Comparison of ENCODE assay signal across 8 mouse cellular contexts in the genomic region with DNA sequence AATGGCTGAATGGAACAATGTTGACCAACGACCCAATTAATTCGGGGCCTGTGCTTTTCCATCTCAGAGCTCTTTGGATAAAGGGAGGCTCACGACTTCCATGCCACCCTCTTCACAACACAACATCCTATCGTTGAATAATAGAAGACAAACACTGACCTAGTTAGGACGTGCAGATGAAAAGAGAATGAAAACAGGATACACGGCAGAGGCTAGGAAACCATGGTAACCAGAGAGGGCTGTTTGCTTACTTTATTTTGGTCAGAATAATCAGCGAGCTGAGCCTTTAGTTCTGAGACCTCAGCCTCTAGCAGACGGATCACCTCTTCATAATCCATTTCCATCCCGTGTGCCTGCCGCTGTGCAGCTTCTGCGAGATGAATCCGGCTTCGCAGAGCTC.
DNase-seq lines count a peak whose midpoint lies in the region; ATAC-seq lines count a peak whose summit lies in the region.

No protein-coding gene starts in this region.

- peak; percentile 67 for DNase-seq in embryo, embryonic 10 days (ENCODE audit: low spot score)
- peak; percentile 44 for DNase-seq in layer of hippocampus, adult 9-11 months
- no peak for DNase-seq in heart, postnatal 36 days
- DNase-seq in adipocyte (ENCODE audit: low spot score) (no peak), MN1 (ENCODE audit: low spot score) (no peak)
- no peak for DNase-seq in gastrocnemius, postnatal 10 days

- no peak overlapping the region for H3K4me2 ChIP-seq in neural tube, embryonic 12.5 days (replicated peaks)

- H3K9me3 ChIP-seq in neural tube, embryonic 12.5 days: no peaks in the 10 kb centered on the region

- H3K4me1 ChIP-seq in neural tube, embryonic 12.5 days: 0 out of 2 replicates have a peak, but pooled peaks cover 4% of the 10 kb centered on the region

- peaks cover 4% of the 10 kb centered on the region; the same call in 1 of the 2 replicates for H3K36me3 ChIP-seq in neural tube, embryonic 12.5 days

- ATAC-seq in frontal cortex, adult (ENCODE audit: low TSS enrichment): peak; percentile 91
- ATAC-seq in neural tube, embryonic 12.5 days (ENCODE audit: low FRiP score, low read depth): peak; percentile 41; the same call in 1 of the 2 replicates

- peaks cover 18% of the 10 kb centered on the region; the same call in 1 of the 2 replicates for H3K27me3 ChIP-seq in neural tube, embryonic 12.5 days (replicated peaks)

- 34% methylated on average over 13 of the region's 13 CpGs for WGBS in neural tube, embryonic 12.5 days

- no peak overlapping the region for H3K9ac ChIP-seq in neural tube, embryonic 12.5 days

- intact Hi-C loops in heart, postnatal 36 days (cut with DNase I): no loop called here

- H3K4me3 ChIP-seq in neural tube, embryonic 12.5 days: no peak overlapping the region

- no peak overlapping the region for H3K27ac ChIP-seq in neural tube, embryonic 12.5 days

Comparison
In these comparisons a context has a peak if more than half of its experiments do, and no peak if none do; other contexts are left out.
1. DNase-seq: peak in embryo, embryonic 10 days (single experiment) and layer of hippocampus, adult 9-11 months (single experiment); none in heart, postnatal 36 days (0 of 2), adipocyte (single experiment), gastrocnemius, postnatal 10 days (single experiment) and MN1 (single experiment).